Mouse (Mus musculus) C2C12 (cell line): ENCODE measurements around the gene Bmp7. TPM values are rescaled to one million over a fixed set of nuclear protein-coding genes. Genes with fewer than 3 reads are reported as not detected.

ENCODE experiments used
- H3K27me3 ChIP-seq: one replicate; pipeline ENCODE4 v1.6.1; 2011; ENCODE audit not compliant: control insufficient read depth, insufficient read depth, insufficient read length
- H3K36me3 ChIP-seq: one replicate; pipeline ENCODE4 v1.6.1; 2011; ENCODE audit not compliant: control insufficient read depth, insufficient read depth
- H3K4me3 ChIP-seq: one replicate; pipeline ENCODE4 v1.5.1; 2011; ENCODE audit warnings: mild to moderate bottlenecking, control low read depth; ENCODE audit not compliant: poor library complexity, insufficient read depth, severe bottlenecking
- H3K79me2 ChIP-seq: one replicate; pipeline ENCODE4 v1.6.1; 2011; ENCODE audit not compliant: control insufficient read depth, insufficient read depth
- H3K79me3 ChIP-seq: one replicate; pipeline ENCODE4 v1.6.1; 2011; ENCODE audit warnings: low read depth, control low read depth
- H3ac ChIP-seq: one replicate; pipeline ENCODE3; 2011; ENCODE audit warnings: low read depth; ENCODE audit not compliant: control insufficient read depth, insufficient read length
- CEBPB ChIP-seq: IDR thresholded peaks from one replicate; pipeline ENCODE4 v1.6.1; 2011; ENCODE audit warnings: low read depth, mild to moderate bottlenecking, control low read depth, moderate library complexity
- CTCF ChIP-seq: IDR thresholded peaks from one replicate; pipeline ENCODE4 v1.5.1; 2011; ENCODE audit not compliant: control insufficient read depth, insufficient read depth, insufficient read length
- FOSL1 ChIP-seq: IDR thresholded peaks from one replicate; pipeline ENCODE4 v1.8.0; 2011; ENCODE audit warnings: mild to moderate bottlenecking, low read length; ENCODE audit not compliant: poor library complexity, insufficient read depth, severe bottlenecking
- MAX ChIP-seq: IDR thresholded peaks from one replicate; pipeline ENCODE4 v1.6.1; 2011; ENCODE audit warnings: mild to moderate bottlenecking, control low read depth
- MYOD1 ChIP-seq: IDR thresholded peaks from one replicate; pipeline ENCODE4 v1.6.1; 2011; ENCODE audit warnings: low read depth; ENCODE audit not compliant: control insufficient read depth, insufficient read length
- MYOG ChIP-seq: IDR thresholded peaks from one replicate; pipeline ENCODE4 v1.6.1; 2011; ENCODE audit not compliant: control insufficient read depth, insufficient read length; ENCODE audit errors: extremely low read depth
- USF1 ChIP-seq: IDR thresholded peaks from one replicate; pipeline ENCODE4 v1.6.1; 2011; ENCODE audit warnings: low read depth, mild to moderate bottlenecking, control low read depth, moderate library complexity
- polyA plus RNA-seq: library from polyadenylated mRNA; unstranded; fragments of >200 nt; fragmentation: generic; extraction: Trizol; gene quantifications from one replicate; pipeline ENCODE4 v1.2.1, GENCODE M21; 2012; ENCODE audit warnings: missing spikeins

Bmp7 gene
- polyA plus RNA-seq, 1 experiment, result 0.01 TPM

DNA sequence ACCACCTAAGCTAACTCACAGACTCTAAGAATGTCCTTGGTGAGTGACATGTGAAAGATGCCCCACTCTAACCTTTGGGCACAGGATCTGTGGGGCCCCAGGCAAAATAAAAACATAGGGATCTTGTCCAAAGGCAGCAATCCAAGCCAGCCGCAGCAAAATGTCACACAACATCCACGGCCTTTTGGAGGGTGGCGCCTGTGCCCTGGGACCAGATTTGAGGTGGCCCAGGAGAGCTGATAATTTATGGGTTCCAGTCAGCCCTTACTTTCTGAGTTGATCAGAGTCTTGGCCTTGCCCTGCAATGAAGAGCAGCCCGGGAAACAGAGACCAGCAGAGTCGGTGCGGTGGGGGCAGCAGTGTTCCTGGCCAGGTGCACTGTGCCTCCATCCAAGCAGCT, 75.0 kb downstream of the Bmp7 start:
- Histone ChIP-seq H3K4me3 (no peak overlapping the region), H3K79me3 (no peaks in the 10 kb centered on the region), H3K79me2 (no peaks in the 10 kb centered on the region), H3K36me3 (no peaks in the 10 kb centered on the region), H3ac (no peak overlapping the region), H3K27me3 (no peaks in the 10 kb centered on the region)
- TF ChIP-seq MYOG (no peak), MAX (no peak), FOSL1 (no peak), MYOD1 (no peak), CTCF (no peak), USF1 (no peak), CEBPB (no peak)

DNA sequence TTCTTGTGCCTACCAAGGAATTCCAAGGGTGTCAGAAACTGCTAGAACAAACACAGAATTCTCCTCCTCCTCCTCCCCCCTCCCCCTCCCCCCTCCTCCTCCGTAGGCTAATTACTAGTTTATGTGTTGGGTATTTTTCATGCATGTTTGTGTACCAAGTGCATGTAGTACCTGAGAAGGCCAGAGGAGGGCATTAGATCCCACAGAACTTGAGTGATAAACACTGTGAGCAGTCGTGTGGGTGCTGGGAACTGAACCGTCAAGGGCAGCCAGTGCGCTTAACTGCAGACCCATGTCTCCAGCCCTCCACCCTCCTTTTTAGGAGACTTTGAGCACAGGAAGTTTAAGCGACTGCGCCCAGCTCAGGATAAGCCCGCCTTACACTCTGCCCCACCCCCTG, 75.6 kb downstream of the Bmp7 start:
- Histone ChIP-seq H3K79me3 (no peaks in the 10 kb centered on the region), H3K27me3 (no peaks in the 10 kb centered on the region), H3ac (no peak overlapping the region), H3K4me3 (no peak overlapping the region), H3K79me2 (no peaks in the 10 kb centered on the region), H3K36me3 (no peaks in the 10 kb centered on the region)
- no peak for TF ChIP-seq CTCF

DNA sequence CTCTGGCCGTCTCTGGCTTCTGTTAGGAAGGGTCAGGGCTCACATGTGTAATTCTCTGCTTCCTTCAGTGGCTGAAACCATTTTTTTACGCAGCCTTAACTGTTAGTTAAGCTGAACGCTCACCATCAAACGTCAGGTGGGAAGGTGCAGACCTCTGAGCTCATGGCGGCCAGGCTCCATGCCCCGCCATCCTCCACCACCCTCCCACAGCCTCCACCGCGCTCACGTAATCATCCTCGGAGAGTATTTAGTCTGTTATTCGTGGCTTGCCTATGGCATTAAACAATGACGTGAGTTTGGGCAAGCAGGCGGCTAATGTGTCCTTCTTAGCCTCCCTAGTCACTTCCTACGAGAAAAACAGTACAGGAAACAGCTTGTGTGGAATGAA, 76.7 kb downstream of the Bmp7 start:
- no peak for TF ChIP-seq MYOG
- TF ChIP-seq MYOD1, result no peak
- TF ChIP-seq MAX, result no peak
- TF ChIP-seq CTCF, result no peak
- no peak for TF ChIP-seq FOSL1
- TF ChIP-seq USF1, result no peak
- TF ChIP-seq CEBPB, result no peak
- no peak overlapping the region for H3K4me3 ChIP-seq
- no peak overlapping the region for H3ac ChIP-seq
- no peaks in the 10 kb centered on the region for H3K79me3 ChIP-seq
- H3K79me2 ChIP-seq, result no peaks in the 10 kb centered on the region
- H3K27me3 ChIP-seq, result no peaks in the 10 kb centered on the region
- no peaks in the 10 kb centered on the region for H3K36me3 ChIP-seq

DNA sequence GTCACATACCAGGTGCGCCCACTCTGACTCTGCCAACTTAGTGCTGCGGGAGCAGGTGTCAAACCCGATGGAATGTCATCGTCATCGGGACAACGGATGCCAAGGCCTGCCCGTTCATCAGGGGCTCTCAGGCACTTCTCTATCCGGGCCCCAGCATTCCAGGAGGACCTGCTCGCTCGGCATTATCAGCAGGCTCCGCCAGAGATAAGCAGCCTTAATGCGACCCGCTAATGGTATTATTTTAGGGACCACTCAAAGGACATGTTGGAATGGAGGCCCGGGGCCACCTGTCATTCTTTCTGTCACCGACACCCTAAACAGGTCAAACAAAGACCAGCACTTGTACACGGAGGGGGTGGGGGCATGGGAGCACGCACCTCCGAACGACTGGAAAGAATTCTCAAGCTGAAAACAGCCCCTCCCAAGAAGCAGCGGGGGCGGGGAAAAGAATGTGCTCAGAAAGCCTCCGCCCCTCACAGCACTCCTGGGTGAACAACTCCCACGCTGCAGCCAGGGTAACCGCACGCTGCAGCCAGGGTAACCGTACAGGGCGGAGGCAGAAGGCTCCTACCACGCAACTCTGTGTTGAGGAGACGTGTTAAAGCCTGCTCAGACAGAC, 77.2 kb downstream of the Bmp7 start:
- no peaks in the 10 kb centered on the region for H3K79me2 ChIP-seq
- no peak overlapping the region for H3K4me3 ChIP-seq
- H3ac ChIP-seq, result no peak overlapping the region
- H3K27me3 ChIP-seq, result no peaks in the 10 kb centered on the region
- no peaks in the 10 kb centered on the region for H3K36me3 ChIP-seq
- TF ChIP-seq FOSL1 (no peak), CEBPB (no peak), MYOD1 (no peak), MAX (no peak), USF1 (no peak), MYOG (no peak), CTCF (no peak)
- H3K79me3 ChIP-seq, result no peaks in the 10 kb centered on the region

DNA sequence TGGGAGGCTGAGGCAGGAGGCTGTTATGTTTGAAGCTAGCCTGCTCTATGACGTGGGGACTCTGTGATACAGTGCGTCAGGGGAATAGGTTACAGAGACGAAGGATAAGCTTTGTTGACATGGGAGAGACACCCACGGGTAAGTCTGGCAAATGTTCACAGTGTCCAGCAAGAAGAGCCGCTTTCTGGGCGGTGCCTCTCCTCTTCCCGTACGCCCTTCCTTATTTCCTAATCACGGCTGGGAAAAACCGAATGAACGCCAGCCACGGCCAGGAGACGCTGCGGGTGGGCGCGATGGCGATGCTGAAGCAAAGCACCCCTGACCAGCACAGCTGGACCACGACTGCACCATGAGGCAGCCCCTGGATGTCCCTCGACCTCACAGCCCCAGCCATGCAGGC, 77.7 kb downstream of the Bmp7 start:
- Histone ChIP-seq H3ac (no peak overlapping the region), H3K79me3 (no peaks in the 10 kb centered on the region), H3K27me3 (no peaks in the 10 kb centered on the region), H3K36me3 (no peaks in the 10 kb centered on the region), H3K4me3 (no peak overlapping the region), H3K79me2 (no peaks in the 10 kb centered on the region)
- TF ChIP-seq USF1, result no peak
- no peak for TF ChIP-seq MAX
- TF ChIP-seq FOSL1, result no peak
- TF ChIP-seq MYOG, result no peak
- no peak for TF ChIP-seq CEBPB
- no peak for TF ChIP-seq CTCF
- TF ChIP-seq MYOD1, result no peak

DNA sequence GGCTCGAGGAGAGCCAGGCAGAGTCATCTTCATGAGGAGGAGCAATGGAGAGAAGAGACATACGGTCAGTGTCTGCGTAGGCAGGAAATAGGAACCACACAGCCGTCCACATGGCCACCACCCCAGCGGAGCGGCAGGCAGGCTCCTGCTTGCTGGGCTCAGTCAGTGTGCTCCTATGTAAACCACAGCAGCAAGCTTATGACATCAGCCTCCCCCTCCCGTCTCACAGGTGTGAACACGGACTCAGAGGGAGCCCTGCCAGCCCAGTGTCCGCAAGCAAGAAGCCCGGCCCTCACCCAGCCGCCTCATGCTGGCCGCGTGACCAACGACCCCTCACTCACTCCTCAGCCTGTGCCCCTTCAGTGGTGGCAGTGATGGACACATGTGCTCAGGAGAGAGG, 78.5 kb downstream of the Bmp7 start:
- Histone ChIP-seq H3K79me3 (no peaks in the 10 kb centered on the region), H3ac (no peak overlapping the region), H3K36me3 (no peaks in the 10 kb centered on the region), H3K27me3 (no peaks in the 10 kb centered on the region), H3K79me2 (no peaks in the 10 kb centered on the region), H3K4me3 (no peak overlapping the region)
- TF ChIP-seq CTCF (no peak), CEBPB (no peak), MAX (no peak), FOSL1 (no peak), USF1 (no peak), MYOG (no peak), MYOD1 (no peak)
